Mouse (Mus musculus) liver, adult 2 months (tissue): ENCODE measurements around the gene Wrb.

Experiments
- CTCF ChIP-seq: fragments of 200-500 bp; IDR thresholded peaks from 2 replicates; pipeline ENCODE4 v1.5.1; 2011; ENCODE audit warnings: low read depth, low read length, control low read depth
- POLR2A ChIP-seq: fragments of 200-500 bp; IDR thresholded peaks from 2 replicates; pipeline ENCODE4 v1.6.1; 2011; ENCODE audit warnings: low read length, control low read depth; ENCODE audit not compliant: insufficient read depth; ENCODE audit errors: extremely low read depth

- TF ChIP-seq CTCF = no peak
- no peak for TF ChIP-seq POLR2A
Observed at GRCm38 (mm10) chr16:96158511-96159080, 13.4 kb downstream of the Wrb start.
